Mouse (Mus musculus) midbrain, embryonic 11.5 days (tissue): Measurements from ENCODE around the gene Hnrnpdl. TPM values are rescaled to one million over a fixed set of nuclear protein-coding genes. Genes with fewer than 3 reads are reported as not detected.
A peak's percentile ranks its signal among the peaks of the same experiment; 100 is the strongest.

Experiments
- ATAC-seq: fragments of 200-750 bp; cut with Nextera tagmentation; 2 replicates; pipeline ENCODE4 v1.8.0; 2017; ENCODE audit warnings: moderate TSS enrichment, moderate library complexity; ENCODE audit not compliant: low FRiP score
- DNase-seq: peaks from one replicate; pipeline ENCODE4 v3.0.0; 2015; ENCODE audit warnings: low spot score; ENCODE audit errors: missing footprints
- H3K27ac ChIP-seq: fragments of 300-500 bp; sonication (generic); 2 replicates; pipeline ENCODE4 v1.5.1; 2014; ENCODE audit warnings: low read depth, low read length
- H3K27me3 ChIP-seq: fragments of 300-500 bp; sonication (generic); 2 replicates; pipeline ENCODE4 v1.6.1; 2014; ENCODE audit warnings: mild to moderate bottlenecking, low read length, moderate library complexity, mixed read lengths; ENCODE audit not compliant: control insufficient read depth, insufficient read depth
- H3K36me3 ChIP-seq: fragments of 300-500 bp; sonication (generic); 2 replicates; pipeline ENCODE4 v1.6.1; 2014; ENCODE audit warnings: mild to moderate bottlenecking, low read length, moderate library complexity, mixed read lengths; ENCODE audit not compliant: control insufficient read depth, insufficient read depth
- H3K4me1 ChIP-seq: fragments of 300-500 bp; sonication (generic); 2 replicates; pipeline ENCODE4 v1.6.1; 2014; ENCODE audit warnings: low read length; ENCODE audit not compliant: control insufficient read depth, insufficient read depth
- H3K4me2 ChIP-seq: fragments of 300-500 bp; sonication (generic); 2 replicates; pipeline ENCODE4 v1.6.1; 2014; ENCODE audit warnings: mild to moderate bottlenecking, moderate library complexity
- H3K4me3 ChIP-seq: fragments of 300-500 bp; sonication (generic); 2 replicates; pipeline ENCODE4 v1.5.1; 2014; ENCODE audit warnings: low read depth, low read length
- H3K9ac ChIP-seq: fragments of 300-500 bp; sonication (generic); 2 replicates; pipeline ENCODE4 v1.6.1; 2014; ENCODE audit warnings: low read length
- H3K9me3 ChIP-seq: fragments of 300-500 bp; sonication (generic); 2 replicates; pipeline ENCODE4 v1.6.1; 2016; ENCODE audit warnings: low read length; ENCODE audit not compliant: control insufficient read depth
- WGBS: fragments of 180-500 bp; shearing (Covaris S2); extraction: QIAGEN DNeasy Blood & Tissue Kit; methylation state at CpG from one replicate; pipeline ENCODE4 v1.1.7; 2014; 5-methylcytosine and 5-hydroxymethylcytosine counted together
- polyA plus RNA-seq: library from polyadenylated mRNA; unstranded; fragments of >200 nt; fragmentation: Nextera tagmentation; extraction: Ambion mirVana; gene quantifications from 2 replicates; pipeline ENCODE4 v1.2.1, GENCODE M21; 2014

The Hnrnpdl gene
- polyA plus RNA-seq, 1 experiment from 2014 or later = 289 TPM

- no peaks in the 10 kb centered on the region for H3K36me3 ChIP-seq
- H3K9ac ChIP-seq = no peak overlapping the region
- H3K9me3 ChIP-seq = no peaks in the 10 kb centered on the region
- no peak overlapping the region for H3K4me3 ChIP-seq
- H3K4me1 ChIP-seq = no peaks in the 10 kb centered on the region
- DNase-seq (peak; percentile 99), ATAC-seq (peak; percentile 77)
- H3K4me2 ChIP-seq = no peak overlapping the region
- no peak overlapping the region for H3K27ac ChIP-seq
- WGBS = 33% methylated on average over 3 of the region's 3 CpGs
- H3K27me3 ChIP-seq = no peaks in the 10 kb centered on the region
Observed at GRCm38 (mm10) chr5:100070255-100070654, 30.8 kb upstream of the Hnrnpdl start.

GRCm38 (mm10) chr5:100069526-100069925 is 30.1 kb upstream of the Hnrnpdl start:
- Histone ChIP-seq H3K9ac (no peak overlapping the region), H3K27me3 (no peaks in the 10 kb centered on the region), H3K4me3 (no peak overlapping the region), H3K4me2 (no peak overlapping the region), H3K4me1 (no peaks in the 10 kb centered on the region), H3K27ac (no peak overlapping the region), H3K9me3 (no peaks in the 10 kb centered on the region), H3K36me3 (no peaks in the 10 kb centered on the region)
- 89% methylated on average over 2 of the region's 2 CpGs for WGBS
- DNase-seq (peak; percentile 65), ATAC-seq (no peak)

- H3K4me3 ChIP-seq = no peak overlapping the region
- H3K9ac ChIP-seq = no peak overlapping the region
- no peak overlapping the region for H3K27ac ChIP-seq
- 95% methylated on average over 16 of the region's 16 CpGs for WGBS
- no peaks in the 10 kb centered on the region for H3K4me1 ChIP-seq
- no peak overlapping the region for H3K4me2 ChIP-seq
- H3K27me3 ChIP-seq = no peaks in the 10 kb centered on the region
- no peaks in the 10 kb centered on the region for H3K9me3 ChIP-seq
- H3K36me3 ChIP-seq = peaks cover 5% of the 10 kb centered on the region; the same call in 1 of the 2 replicates
- ATAC-seq (no peak), DNase-seq (peak; percentile 56)
Observed at GRCm38 (mm10) chr5:100067579-100067978, 28.1 kb upstream of the Hnrnpdl start.

- ATAC-seq (no peak), DNase-seq (no peak)
- WGBS = 96% methylated on average over 14 of the region's 14 CpGs
- Histone ChIP-seq H3K9me3 (no peaks in the 10 kb centered on the region), H3K27me3 (no peaks in the 10 kb centered on the region), H3K36me3 (peaks cover 14% of the 10 kb centered on the region; the same call in 1 of the 2 replicates), H3K27ac (no peak overlapping the region), H3K9ac (no peak overlapping the region), H3K4me3 (no peak overlapping the region), H3K4me2 (no peak overlapping the region), H3K4me1 (no peaks in the 10 kb centered on the region)
Observed at GRCm38 (mm10) chr5:100060876-100061275, 21.4 kb upstream of the Hnrnpdl start.

DNA sequence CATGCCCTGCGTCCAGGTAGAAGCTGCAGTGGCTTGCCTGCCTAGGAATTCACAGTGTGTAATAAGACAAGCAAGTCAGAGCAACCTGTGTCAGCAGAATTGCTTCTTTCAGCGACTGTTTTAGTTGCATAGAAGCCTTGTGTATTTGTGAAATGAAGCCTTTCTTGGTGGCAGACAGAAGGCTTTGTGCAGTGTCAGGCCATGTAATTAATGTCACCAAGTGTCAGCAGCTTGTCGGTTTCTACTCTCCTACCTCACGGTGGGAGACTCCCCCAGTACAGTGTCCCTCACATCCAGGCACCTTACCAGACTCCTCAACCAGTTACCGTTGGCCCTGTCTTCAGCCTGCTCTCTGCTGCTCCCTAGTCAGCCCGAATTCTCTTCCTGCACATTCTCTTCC is 19.9 kb upstream of the Hnrnpdl start:
- H3K4me3 ChIP-seq = no peak overlapping the region
- peaks cover 14% of the 10 kb centered on the region; the same call in 1 of the 2 replicates for H3K36me3 ChIP-seq
- H3K27ac ChIP-seq = no peak overlapping the region
- no peaks in the 10 kb centered on the region for H3K4me1 ChIP-seq
- no peaks in the 10 kb centered on the region for H3K27me3 ChIP-seq
- H3K9me3 ChIP-seq = no peaks in the 10 kb centered on the region
- H3K9ac ChIP-seq = no peak overlapping the region
- no peak for ATAC-seq
- no peak for DNase-seq
- WGBS = 79% methylated on average over 6 of the region's 6 CpGs
- no peak overlapping the region for H3K4me2 ChIP-seq

GRCm38 (mm10) chr5:100058729-100059128 is 19.3 kb upstream of the Hnrnpdl start:
- H3K9ac ChIP-seq = no peak overlapping the region
- H3K4me1 ChIP-seq = no peaks in the 10 kb centered on the region
- no peak overlapping the region for H3K4me3 ChIP-seq
- no peak overlapping the region for H3K4me2 ChIP-seq
- DNase-seq = no peak
- H3K27me3 ChIP-seq = no peaks in the 10 kb centered on the region
- no peak overlapping the region for H3K27ac ChIP-seq
- H3K9me3 ChIP-seq = no peaks in the 10 kb centered on the region
- peaks cover 10% of the 10 kb centered on the region; the same call in 1 of the 2 replicates for H3K36me3 ChIP-seq
- no peak for ATAC-seq
- 83% methylated on average over 6 of the region's 6 CpGs for WGBS

DNA sequence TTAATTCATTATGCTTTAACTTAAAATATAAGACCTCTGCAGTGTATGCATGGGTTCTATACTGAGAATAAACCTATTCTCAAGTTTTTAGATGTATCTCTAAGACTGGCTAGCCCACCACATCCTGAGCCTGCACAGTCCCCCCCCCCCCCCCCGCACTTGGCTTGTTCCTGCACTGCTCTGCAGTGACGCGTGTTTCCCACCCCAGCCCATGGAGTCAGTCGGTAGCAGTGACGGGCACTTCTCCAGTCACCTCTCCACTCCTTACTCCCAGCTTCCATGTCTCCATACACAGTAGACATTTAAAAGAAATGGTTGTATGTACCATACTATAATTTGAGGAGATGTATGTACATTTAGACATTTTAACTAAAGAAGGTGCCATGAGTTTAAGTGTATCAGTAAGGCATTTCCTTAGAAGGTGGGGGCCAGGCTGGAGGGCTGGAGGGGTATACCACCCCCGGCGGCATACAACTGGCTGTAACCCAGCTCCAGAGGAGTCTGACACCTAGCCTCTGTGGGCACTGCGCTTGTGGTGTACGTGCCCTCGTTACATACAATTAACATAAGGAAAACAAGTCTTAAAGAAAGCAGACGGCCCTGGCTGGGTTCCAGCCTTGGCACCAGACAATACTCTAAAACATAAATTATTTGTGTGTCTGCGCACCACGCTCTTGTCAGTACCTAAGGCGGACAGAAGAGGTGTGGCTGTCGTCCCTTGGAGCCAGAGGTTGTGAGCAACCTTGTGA is 18.2 kb upstream of the Hnrnpdl start:
- Histone ChIP-seq H3K4me1 (no peaks in the 10 kb centered on the region), H3K9ac (no peak overlapping the region), H3K27me3 (no peaks in the 10 kb centered on the region), H3K4me3 (no peak overlapping the region), H3K4me2 (no peak overlapping the region), H3K36me3 (peaks cover 9% of the 10 kb centered on the region; the same call in 1 of the 2 replicates), H3K9me3 (no peaks in the 10 kb centered on the region), H3K27ac (no peak overlapping the region)
- no peak; the same call in 1 of the 2 replicates for ATAC-seq
- WGBS = 90% methylated on average over 14 of the region's 15 CpGs
- no peak for DNase-seq

DNA sequence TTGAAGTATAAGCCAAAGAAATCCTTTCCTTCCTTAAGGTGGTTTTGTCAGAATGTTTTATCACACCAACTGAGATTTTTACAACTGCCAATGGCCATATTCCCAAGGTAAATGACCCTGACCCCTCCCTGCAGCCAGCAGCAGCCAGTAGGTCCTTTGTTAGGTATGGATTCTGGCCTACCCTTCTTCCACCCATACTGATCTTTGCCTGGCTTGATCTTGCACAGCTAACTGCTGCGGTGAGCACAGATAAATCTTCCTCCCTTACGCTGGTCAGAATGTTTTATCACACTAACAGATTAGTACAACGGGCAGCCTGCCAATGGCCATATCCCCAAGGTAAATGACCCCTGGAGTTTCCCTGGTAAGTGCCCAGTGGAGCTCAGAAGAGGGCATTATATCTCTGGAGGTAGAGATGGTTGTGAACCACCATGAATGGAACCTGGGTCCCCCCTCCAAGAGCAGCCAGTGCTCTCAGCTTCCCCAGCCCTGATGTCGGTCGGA is 16.5 kb upstream of the Hnrnpdl start:
- Histone ChIP-seq H3K9ac (no peak overlapping the region), H3K36me3 (peaks cover under 1% of the 10 kb centered on the region; the same call in 1 of the 2 replicates), H3K9me3 (no peaks in the 10 kb centered on the region), H3K4me2 (no peak overlapping the region), H3K4me1 (no peaks in the 10 kb centered on the region), H3K27ac (no peak overlapping the region), H3K4me3 (no peak overlapping the region), H3K27me3 (no peaks in the 10 kb centered on the region)
- ATAC-seq (no peak), DNase-seq (no peak)
- 95% methylated on average over 5 of the region's 5 CpGs for WGBS

GRCm38 (mm10) chr5:100054807-100055547 is 15.5 kb upstream of the Hnrnpdl start:
- no peaks in the 10 kb centered on the region for H3K27me3 ChIP-seq
- WGBS = 87% methylated on average over 11 of the region's 11 CpGs
- no peaks in the 10 kb centered on the region for H3K4me1 ChIP-seq
- DNase-seq (no peak), ATAC-seq (no peak)
- H3K4me3 ChIP-seq = no peak overlapping the region
- no peak overlapping the region for H3K9ac ChIP-seq
- no peaks in the 10 kb centered on the region for H3K36me3 ChIP-seq
- no peak overlapping the region for H3K4me2 ChIP-seq
- no peak overlapping the region for H3K27ac ChIP-seq
- no peaks in the 10 kb centered on the region for H3K9me3 ChIP-seq
